Mouse (Mus musculus) heart, postnatal 0 days (tissue): ENCODE results near the gene D430041D05Rik. TPM values are rescaled to one million over a fixed set of nuclear protein-coding genes. Genes with fewer than 3 reads are reported as not detected.

Source experiments
- ATAC-seq: fragments of 200-750 bp; cut with Nextera tagmentation; 2 replicates; pipeline ENCODE4 v1.8.0; 2017; ENCODE audit warnings: low read depth, moderate number of reproducible peaks, moderate library complexity; ENCODE audit not compliant: insufficient read depth
- DNase-seq: peaks from one replicate; pipeline ENCODE4 v3.0.0-alpha.2; 2016; ENCODE audit warnings: low spot score
- H3K27ac ChIP-seq: fragments of 300-500 bp; sonication (generic); 2 replicates; pipeline ENCODE4 v1.5.1; 2014; ENCODE audit warnings: low read depth, mild to moderate bottlenecking
- H3K27me3 ChIP-seq: fragments of 300-500 bp; sonication (generic); 2 replicates; pipeline ENCODE4 v1.6.1; 2014; ENCODE audit warnings: low read length, mixed read lengths; ENCODE audit not compliant: control insufficient read depth, insufficient read depth
- H3K36me3 ChIP-seq: fragments of 300-500 bp; sonication (generic); replicated peaks from 2 replicates; pipeline ENCODE4 v1.6.1; 2014; ENCODE audit warnings: low read length, mixed read lengths; ENCODE audit not compliant: control insufficient read depth, insufficient read depth
- H3K4me1 ChIP-seq: fragments of 300-500 bp; sonication (generic); 2 replicates; pipeline ENCODE4 v1.6.1; 2014; ENCODE audit warnings: antibody characterized with exemption; ENCODE audit not compliant: control insufficient read depth, insufficient read depth
- H3K4me2 ChIP-seq: fragments of 300-500 bp; sonication (generic); 2 replicates; pipeline ENCODE4 v1.6.1; 2014; ENCODE audit warnings: low read depth, mild to moderate bottlenecking, low read length, moderate library complexity
- H3K4me3 ChIP-seq: fragments of 300-500 bp; sonication (generic); 2 replicates; pipeline ENCODE4 v1.5.1; 2014; ENCODE audit warnings: low read depth, low read length
- H3K9ac ChIP-seq: fragments of 300-500 bp; sonication (generic); replicated peaks from 2 replicates; pipeline ENCODE4 v1.6.1; 2014; ENCODE audit warnings: low read depth, low read length, mixed read lengths
- H3K9me3 ChIP-seq: fragments of 300-500 bp; sonication (generic); replicated peaks from 2 replicates; pipeline ENCODE4 v1.6.1; 2016; ENCODE audit warnings: low read length; ENCODE audit not compliant: control insufficient read depth
- CTCF ChIP-seq: IDR thresholded peaks from 2 replicates; pipeline ENCODE4 v1.5.1; 2016; ENCODE audit warnings: antibody characterized with exemption, control low read depth, low read depth
- EP300 ChIP-seq: IDR thresholded peaks from 2 replicates; pipeline ENCODE4 v1.6.1; 2016; ENCODE audit warnings: antibody characterized with exemption, low read depth
- WGBS: fragments of 180-500 bp; shearing (Covaris S2); extraction: QIAGEN DNeasy Blood & Tissue Kit; methylation state at CpG from one replicate; pipeline ENCODE4 v1.1.7; 2014; 5-methylcytosine and 5-hydroxymethylcytosine counted together
- polyA plus RNA-seq: library from polyadenylated mRNA; unstranded; fragments of >200 nt; fragmentation: Nextera tagmentation; extraction: Ambion mirVana; gene quantifications from 2 replicates; pipeline ENCODE4 v1.2.1, GENCODE M21; 2015
- total RNA-seq: library from RNA; depleted of rRNA; stranded (reverse); fragments of >200 nt; gene quantifications from 2 replicates; pipeline ENCODE4 v1.2.3, GENCODE M21; 2014; ENCODE audit warnings: low replicate concordance

Gene D430041D05Rik
- total and polyA plus RNA-seq, 2 experiments from 2014 or later: 0.03 TPM; not detected in 1

- TF ChIP-seq EP300: no peak
- no peak for TF ChIP-seq CTCF
- 69% methylated on average over 3 of the region's 3 CpGs for WGBS
- Histone ChIP-seq H3K9ac (no peak overlapping the region), H3K9me3 (no peaks in the 10 kb centered on the region), H3K27ac (no peak overlapping the region), H3K4me3 (no peak overlapping the region), H3K36me3 (no peaks in the 10 kb centered on the region), H3K4me2 (no peak overlapping the region), H3K27me3 (no peaks in the 10 kb centered on the region), H3K4me1 (no peaks in the 10 kb centered on the region)
- DNase-seq (no peak), ATAC-seq (no peak)
Measured at GRCm38 (mm10) chr2:104200211-104200610, 210.6 kb downstream of the D430041D05Rik start.

DNA sequence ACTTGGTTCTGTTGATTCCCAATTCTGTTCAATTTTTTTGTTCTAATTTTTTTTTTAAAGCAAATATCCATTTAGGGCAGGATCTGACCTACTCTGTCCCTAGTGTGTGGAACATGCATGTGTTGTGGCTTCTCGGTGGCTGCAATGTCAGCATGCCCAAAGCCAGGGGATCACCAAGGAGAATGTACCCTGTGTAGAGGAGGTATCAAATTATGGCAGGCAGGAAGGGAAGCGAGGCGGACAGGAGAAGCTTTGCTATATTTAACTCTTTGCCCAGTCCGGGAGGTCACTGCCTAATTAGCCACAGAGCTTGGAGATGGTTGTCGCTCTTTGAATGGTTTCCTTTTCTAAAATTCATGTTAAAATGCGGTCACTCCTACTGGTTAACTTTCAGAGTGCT lies 212.6 kb downstream of the D430041D05Rik start:
- DNase-seq: no peak
- Histone ChIP-seq H3K9me3 (no peaks in the 10 kb centered on the region), H3K27me3 (no peaks in the 10 kb centered on the region), H3K9ac (no peak overlapping the region), H3K4me3 (no peak overlapping the region), H3K36me3 (no peaks in the 10 kb centered on the region), H3K4me1 (no peaks in the 10 kb centered on the region), H3K27ac (no peak overlapping the region), H3K4me2 (no peak overlapping the region)
- TF ChIP-seq CTCF: no peak
- TF ChIP-seq EP300: no peak
- no peak for ATAC-seq
- 60% methylated on average over 6 of the region's 6 CpGs for WGBS

DNA sequence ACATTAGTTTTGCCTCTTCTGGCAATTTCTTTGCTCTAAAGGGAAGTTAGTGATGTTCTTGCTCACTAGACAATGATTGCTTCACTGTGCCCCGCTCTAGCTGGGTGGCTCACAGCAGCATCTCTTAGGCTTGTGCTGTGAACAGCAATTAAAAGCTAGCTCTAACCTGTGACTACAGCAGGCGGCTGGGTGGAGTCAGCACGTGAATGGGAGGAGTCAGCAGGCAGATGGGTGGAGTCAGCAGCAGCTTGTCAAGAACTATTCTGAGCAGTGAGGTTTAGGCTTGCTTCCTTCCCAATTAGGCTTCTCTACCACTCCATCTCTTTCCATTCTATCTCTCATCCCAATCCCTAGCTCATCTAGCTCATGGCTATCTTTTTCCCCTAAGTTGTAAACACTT lies 213.5 kb downstream of the D430041D05Rik start:
- no peaks in the 10 kb centered on the region for H3K9me3 ChIP-seq
- H3K4me1 ChIP-seq: no peaks in the 10 kb centered on the region
- no peaks in the 10 kb centered on the region for H3K36me3 ChIP-seq
- TF ChIP-seq CTCF: no peak
- no peak for TF ChIP-seq EP300
- no peak overlapping the region for H3K4me3 ChIP-seq
- 53% methylated on average over 3 of the region's 3 CpGs for WGBS
- no peak for DNase-seq
- ATAC-seq: no peak
- no peak overlapping the region for H3K4me2 ChIP-seq
- H3K27ac ChIP-seq: no peak overlapping the region
- no peak overlapping the region for H3K9ac ChIP-seq
- no peaks in the 10 kb centered on the region for H3K27me3 ChIP-seq

- Histone ChIP-seq H3K27ac (no peak overlapping the region), H3K36me3 (no peaks in the 10 kb centered on the region), H3K4me2 (no peak overlapping the region), H3K4me3 (no peak overlapping the region), H3K4me1 (no peaks in the 10 kb centered on the region), H3K27me3 (no peaks in the 10 kb centered on the region), H3K9ac (no peak overlapping the region), H3K9me3 (no peaks in the 10 kb centered on the region)
- WGBS: 88% methylated on average over 18 of the region's 18 CpGs
- TF ChIP-seq EP300 (no peak), CTCF (no peak)
- no peak for ATAC-seq
- no peak for DNase-seq
Measured at GRCm38 (mm10) chr2:104192401-104193141, 218.2 kb downstream of the D430041D05Rik start.

- no peak for TF ChIP-seq CTCF
- no peak for TF ChIP-seq EP300
- WGBS: 43% methylated on average over 2 of the region's 2 CpGs
Measured at GRCm38 (mm10) chr2:104191723-104192122, 219.1 kb downstream of the D430041D05Rik start.

DNA sequence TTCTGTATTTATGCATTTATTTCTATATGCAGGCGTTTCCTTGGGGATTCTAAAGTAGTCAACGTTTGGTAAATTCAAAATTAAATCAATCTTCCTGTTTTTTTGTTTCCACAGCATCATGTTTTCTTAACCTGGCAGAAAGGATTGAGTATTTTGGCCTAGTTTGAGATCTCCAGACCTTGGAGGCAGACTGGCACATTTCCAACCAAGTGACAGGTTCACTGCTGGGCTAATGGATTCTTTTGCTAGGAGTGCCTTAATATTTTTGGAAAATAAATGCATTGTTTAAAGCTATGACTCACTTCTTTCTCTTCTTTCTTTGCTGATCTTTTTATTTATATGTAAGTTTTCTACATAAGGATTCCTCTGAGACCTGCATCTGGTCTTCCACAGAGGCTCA lies 222.0 kb downstream of the D430041D05Rik start:
- no peaks in the 10 kb centered on the region for H3K36me3 ChIP-seq
- no peak for DNase-seq
- H3K27ac ChIP-seq: no peak overlapping the region
- H3K9me3 ChIP-seq: no peaks in the 10 kb centered on the region
- H3K9ac ChIP-seq: no peak overlapping the region
- H3K4me1 ChIP-seq: no peaks in the 10 kb centered on the region
- no peak overlapping the region for H3K4me2 ChIP-seq
- no peaks in the 10 kb centered on the region for H3K27me3 ChIP-seq
- ATAC-seq: no peak
- 66% methylated on average over 2 of the region's 2 CpGs for WGBS
- no peak overlapping the region for H3K4me3 ChIP-seq
- TF ChIP-seq EP300 (no peak), CTCF (no peak)

More at GRCm38 (mm10) chr2:104191723-104192122, 219.1 kb downstream of the D430041D05Rik start:
- H3K36me3 ChIP-seq: no peaks in the 10 kb centered on the region
- ATAC-seq (no peak), DNase-seq (no peak)
- no peak overlapping the region for H3K4me3 ChIP-seq
- H3K4me1 ChIP-seq: no peaks in the 10 kb centered on the region
- H3K27ac ChIP-seq: no peak overlapping the region
- no peak overlapping the region for H3K4me2 ChIP-seq
- H3K9me3 ChIP-seq: no peaks in the 10 kb centered on the region
- no peak overlapping the region for H3K9ac ChIP-seq
- no peaks in the 10 kb centered on the region for H3K27me3 ChIP-seq
